Mouse (Mus musculus): ENCODE results near the gene Eif4e.

- TF ChIP-seq POLR2A (IDR thresholded peaks at IDR 0.05; ENCODE audit: control insufficient read depth in 1 of 2, insufficient read depth in 1 of 2, low read depth in 1 of 2, low read length in 2 of 2, poor library complexity in 1 of 2) = no peak
- no peak for TF ChIP-seq MYC (IDR thresholded peaks at IDR 0.05; ENCODE audit: low read depth, low read length)
- no peak for TF ChIP-seq CTCF (IDR thresholded peaks at IDR 0.05 in 2 of 3, conservative IDR thresholded peaks at IDR 0.05 in 1 of 3; ENCODE audit: control insufficient read depth in 1 of 3, insufficient read depth in 1 of 3, low read depth in 2 of 3, low read length in 3 of 3, poor library complexity in 1 of 3, severe bottlenecking in 1 of 3)
- no peak for TF ChIP-seq TCF12 (IDR thresholded peaks at IDR 0.05; ENCODE audit: low read depth, low read length)
- TF ChIP-seq GATA1 (IDR thresholded peaks at IDR 0.05; ENCODE audit: low read depth, low read length) = no peak
These were observed 6.8 kb upstream of the Eif4e start for GRCm38 (mm10) chr3:138519218-138519617.
